Mouse (Mus musculus) myocyte (in vitro differentiated cells): ENCODE data around the gene Morc3.

Experiments
- CEBPB ChIP-seq: IDR thresholded peaks from 2 replicates; pipeline ENCODE4 v1.6.1; 2011; ENCODE audit warnings: mild to moderate bottlenecking, moderate library complexity; ENCODE audit not compliant: poor library complexity, insufficient read depth, severe bottlenecking
- E2F4 ChIP-seq: IDR thresholded peaks from one replicate; pipeline ENCODE4 v1.6.1; 2011; ENCODE audit warnings: mild to moderate bottlenecking, control low read depth, moderate library complexity; ENCODE audit not compliant: insufficient read depth
- MAX ChIP-seq: IDR thresholded peaks from one replicate; pipeline ENCODE4 v1.6.1; 2011; ENCODE audit warnings: low read depth, mild to moderate bottlenecking, control low read depth
- MYOD1 ChIP-seq, 3 experiments: IDR thresholded peaks; one replicate each; pipeline ENCODE4 v1.6.1; 2011; ENCODE audit warnings: control low read depth in 2 of 3, low read depth in 2 of 3, mild to moderate bottlenecking in 2 of 3, moderate library complexity in 1 of 3; ENCODE audit not compliant: insufficient read length in 2 of 3, control insufficient read depth in 1 of 3
- MYOG ChIP-seq, 3 experiments: IDR thresholded peaks; one replicate each; pipeline ENCODE4 v1.6.1; 2011; ENCODE audit warnings: control low read depth in 2 of 3, low read depth in 2 of 3, mild to moderate bottlenecking in 2 of 3; ENCODE audit not compliant: insufficient read length in 2 of 3, control insufficient read depth in 1 of 3, insufficient read depth in 1 of 3
- POLR2A ChIP-seq: IDR thresholded peaks from one replicate; pipeline ENCODE4 v1.6.1; 2011; ENCODE audit warnings: low read depth, mild to moderate bottlenecking, control low read depth, moderate library complexity; ENCODE audit not compliant: insufficient read length
- REST ChIP-seq: IDR thresholded peaks from one replicate; pipeline ENCODE4 v1.6.1; 2011; ENCODE audit warnings: mild to moderate bottlenecking, control low read depth, moderate library complexity; ENCODE audit not compliant: insufficient read depth, insufficient read length
- SRF ChIP-seq: IDR thresholded peaks from one replicate; pipeline ENCODE4 v1.6.1; 2011; ENCODE audit warnings: low read depth; ENCODE audit not compliant: control insufficient read depth, insufficient read length
- TCF3 ChIP-seq: IDR thresholded peaks from one replicate; pipeline ENCODE4 v1.6.1; 2011; ENCODE audit warnings: low read depth, control low read depth; ENCODE audit not compliant: insufficient read length
- USF1 ChIP-seq: IDR thresholded peaks from one replicate; pipeline ENCODE4 v1.6.1; 2011; ENCODE audit warnings: low read depth, mild to moderate bottlenecking, control low read depth, moderate library complexity

DNA sequence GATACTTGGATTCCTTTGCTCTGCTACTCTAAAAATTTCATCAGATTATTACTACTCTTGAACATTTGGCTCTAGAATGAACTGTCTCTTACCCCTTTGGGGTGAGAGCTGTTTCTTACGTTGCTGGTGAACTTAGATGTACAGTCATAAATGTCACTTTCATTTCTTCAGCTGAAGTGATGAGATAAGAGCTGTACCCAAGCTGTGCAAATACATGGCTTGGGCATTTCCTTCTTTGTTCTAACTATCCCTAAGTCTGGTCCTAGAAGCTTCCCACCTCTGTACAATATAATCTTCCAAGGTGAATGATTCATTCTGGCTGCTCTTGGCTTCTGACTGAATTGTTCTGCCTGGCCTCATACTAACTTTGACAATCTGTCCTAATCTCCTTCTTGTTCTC is 7.1 kb downstream of the Morc3 start:
- TF ChIP-seq POLR2A (no peak), E2F4 (no peak), REST (no peak), SRF (no peak), CEBPB (no peak), USF1 (no peak), MYOG (IDR thresholded peaks at IDR 0.05; ENCODE audit: control insufficient read depth in 1 of 3, insufficient read depth in 1 of 3, insufficient read length in 2 of 3, low read depth in 2 of 3) (no peak), MAX (no peak), TCF3 (no peak), MYOD1 (IDR thresholded peaks at IDR 0.05; ENCODE audit: control insufficient read depth in 1 of 3, insufficient read length in 2 of 3, low read depth in 2 of 3) (no peak)
